Mouse (Mus musculus) kidney, adult 11 months (tissue): ENCODE data around the gene Jag2.
A peak's percentile ranks its signal among the peaks of the same experiment; 100 is the strongest.

ENCODE experiments used
- DNase-seq: peaks from one replicate; pipeline ENCODE4 v3.0.0; 2022

Jag2 gene

GRCm38 (mm10) chr12:112898351-112898750 lies 31.2 kb downstream of the Jag2 start:
- no peak for DNase-seq

GRCm38 (mm10) chr12:112897522-112898212 lies 31.9 kb downstream of the Jag2 start:
- DNase-seq, result peak; percentile 52

- DNase-seq, result no peak
Measured at GRCm38 (mm10) chr12:112894969-112895368, 34.6 kb downstream of the Jag2 start.

DNA sequence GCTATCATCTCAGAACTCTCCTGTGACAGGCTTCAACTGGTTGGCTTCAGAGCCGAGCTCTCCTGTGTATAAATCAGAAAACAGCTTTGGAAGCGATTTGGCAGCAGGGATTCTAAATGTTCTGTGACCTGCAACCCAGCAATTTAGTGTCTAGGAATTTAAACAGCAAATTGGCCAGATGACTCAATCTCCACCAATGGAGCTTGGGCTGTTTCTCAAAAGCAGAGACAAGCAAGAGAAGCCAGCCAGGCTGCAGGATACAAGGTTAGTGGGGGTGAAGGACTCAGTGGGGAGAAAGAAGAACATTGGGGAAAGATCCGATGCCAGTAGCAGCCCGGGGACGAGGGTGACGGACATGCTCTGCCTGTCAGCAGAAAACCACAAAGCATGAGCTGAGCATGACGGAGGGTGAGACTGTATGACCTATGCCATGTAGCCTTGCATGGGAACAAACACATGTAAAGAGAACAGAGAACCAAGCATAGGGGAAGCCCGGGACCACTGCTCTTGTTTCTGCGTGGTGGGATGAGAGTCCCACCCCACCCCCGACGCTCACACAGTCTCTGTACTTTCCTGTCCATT lies 35.2 kb downstream of the Jag2 start:
- DNase-seq, result no peak

DNA sequence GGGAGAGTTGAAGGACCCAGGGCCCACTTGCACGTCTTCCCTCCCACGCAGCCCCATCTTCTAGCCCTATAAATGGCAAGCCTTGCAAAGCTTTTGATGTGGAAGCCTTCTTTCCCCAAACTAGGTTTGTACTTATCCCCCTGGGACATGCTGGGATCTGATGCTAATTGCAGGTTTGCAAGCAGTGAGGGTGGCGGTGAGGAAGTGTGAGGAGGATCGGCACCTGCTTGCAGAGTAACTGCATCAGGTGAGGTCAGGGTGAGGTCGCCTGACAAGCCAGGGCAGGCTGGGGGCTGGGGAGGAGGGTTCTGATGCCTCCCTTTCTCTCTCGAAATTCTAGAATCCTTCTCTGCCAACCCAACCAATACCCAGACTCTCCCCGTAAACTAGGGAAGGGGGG lies 44.1 kb downstream of the Jag2 start:
- no peak for DNase-seq

- no peak for DNase-seq
Measured at GRCm38 (mm10) chr12:112881301-112881815, 48.2 kb downstream of the Jag2 start.

GRCm38 (mm10) chr12:112880661-112881060 lies 48.9 kb downstream of the Jag2 start:
- DNase-seq, result no peak

DNA sequence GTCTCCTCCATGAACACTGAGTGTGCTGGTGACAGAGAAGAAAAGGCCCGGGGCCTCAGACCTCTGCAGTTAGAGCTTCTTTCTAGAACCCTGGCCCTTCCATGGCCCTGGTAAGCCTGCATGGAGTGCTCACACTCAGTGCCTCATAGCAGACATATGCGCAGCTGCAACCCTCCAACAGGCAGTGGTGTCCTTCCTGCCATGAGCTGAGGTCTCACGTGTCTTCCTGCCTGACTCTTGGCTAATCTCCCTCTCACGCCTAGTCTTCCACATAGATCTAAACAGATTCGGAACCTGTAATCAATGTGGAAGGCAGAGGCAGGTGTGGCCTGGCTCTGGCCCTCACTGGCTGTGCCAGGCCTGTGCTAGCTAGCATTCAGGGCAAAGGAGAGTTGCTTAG lies 49.8 kb downstream of the Jag2 start:
- no peak for DNase-seq

DNA sequence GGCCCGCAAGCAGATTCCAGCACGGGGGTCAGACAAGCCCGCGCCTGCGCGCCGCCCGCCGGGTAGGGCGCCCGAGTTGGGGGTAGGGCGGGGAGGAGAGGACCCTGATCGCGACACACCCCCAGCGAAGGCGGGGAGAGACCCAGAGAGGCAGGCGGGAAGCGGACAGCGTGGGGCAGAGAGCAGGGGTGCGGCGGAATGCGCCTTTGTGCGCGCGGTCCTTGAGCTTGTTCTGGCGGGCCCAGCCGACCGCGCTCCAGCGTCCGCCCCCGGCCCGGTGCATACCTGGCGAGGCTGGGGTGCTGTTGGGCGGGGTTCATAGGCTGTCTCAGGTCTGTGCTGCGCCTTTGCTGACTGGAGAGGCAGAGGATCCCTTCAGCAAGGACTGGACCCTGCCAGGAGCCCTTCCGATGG lies 52.0 kb downstream of the Jag2 start:
- DNase-seq, result no peak

DNA sequence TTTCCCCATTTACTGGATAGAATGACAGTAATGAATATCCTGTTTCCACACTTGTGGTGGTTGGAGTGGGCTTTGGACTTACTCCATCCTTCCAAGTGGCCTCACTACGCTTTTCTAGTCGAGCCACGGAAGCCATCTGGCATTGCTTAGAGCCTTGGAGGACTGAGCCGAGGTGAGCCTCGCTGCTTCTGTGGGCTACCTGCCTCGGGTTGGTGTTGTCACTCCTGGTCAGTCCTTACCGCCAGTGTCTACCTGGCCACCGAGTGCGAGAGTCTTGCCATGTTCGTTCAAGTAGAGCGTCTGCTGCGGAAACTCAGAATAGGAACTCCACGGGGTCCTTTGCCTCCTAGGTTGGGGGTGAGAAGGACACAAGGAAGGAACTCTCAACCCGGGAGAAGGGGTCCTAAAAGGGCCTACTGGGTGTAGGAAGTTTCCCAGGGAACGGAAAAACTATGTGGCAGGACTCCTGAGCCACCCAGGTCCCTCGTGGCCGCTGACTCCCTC lies 52.5 kb downstream of the Jag2 start:
- DNase-seq, result no peak

- peak; percentile 75 for DNase-seq
Measured at GRCm38 (mm10) chr12:112876332-112877072, 53.1 kb downstream of the Jag2 start.

GRCm38 (mm10) chr12:112875225-112876013 lies 54.2 kb downstream of the Jag2 start:
- peak; percentile 78 for DNase-seq

- DNase-seq, result no peak
Measured at GRCm38 (mm10) chr12:112874199-112874598, 55.4 kb downstream of the Jag2 start.

DNA sequence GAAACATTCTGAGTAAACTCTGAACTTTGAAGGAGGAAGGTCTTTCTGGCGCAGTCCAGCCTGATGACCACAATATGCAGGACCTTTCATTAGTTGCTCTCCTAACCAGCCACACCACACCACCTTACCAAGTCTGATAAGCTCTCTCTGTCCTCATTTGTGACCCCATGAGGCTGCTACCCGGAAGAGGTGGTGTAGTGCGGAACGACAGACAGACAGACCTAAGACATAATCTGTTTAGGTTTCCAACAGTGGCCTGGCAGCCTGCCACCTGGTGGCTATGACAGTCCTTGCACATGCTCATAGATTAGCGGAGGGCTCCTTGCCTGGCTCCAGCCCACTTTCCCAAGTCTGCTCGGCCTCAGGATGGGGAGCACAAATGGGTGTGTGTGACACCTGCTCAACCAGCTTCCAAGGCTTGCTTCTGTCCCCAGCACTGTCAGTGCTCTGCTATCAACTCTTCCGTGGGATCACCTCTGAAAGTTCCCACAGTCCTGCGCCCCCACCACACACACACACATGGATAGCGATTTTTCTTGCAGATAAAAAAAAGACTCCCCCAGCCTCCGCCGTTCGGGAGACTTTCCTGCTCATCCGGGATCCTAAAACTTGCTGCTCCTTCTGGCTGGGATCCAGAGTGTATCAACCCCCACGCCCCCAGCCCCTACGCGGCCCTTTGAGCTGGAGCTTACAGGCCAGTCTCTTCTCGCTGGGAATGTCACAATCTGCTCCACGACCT lies 56.0 kb downstream of the Jag2 start:
- DNase-seq, result no peak

DNA sequence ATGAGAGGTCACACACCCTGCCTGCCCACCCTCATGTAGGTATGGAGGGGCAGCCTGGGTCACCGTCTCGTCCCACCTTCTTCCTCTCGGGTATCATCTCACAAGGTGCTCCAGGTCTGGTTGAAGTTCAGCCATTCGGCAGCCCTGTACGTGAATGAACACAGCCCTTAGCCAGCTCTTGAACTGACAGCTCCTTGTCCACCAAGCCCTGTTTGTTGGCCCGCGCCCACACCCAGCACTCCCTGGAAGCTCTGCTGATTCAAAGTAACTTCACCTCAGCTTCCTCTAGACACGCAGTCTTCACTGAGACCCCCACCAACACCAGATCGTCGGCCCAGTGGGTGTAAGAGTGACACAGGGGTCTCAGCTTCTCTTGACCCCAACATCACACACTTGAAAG lies 56.6 kb downstream of the Jag2 start:
- DNase-seq, result no peak

- no peak for DNase-seq
Measured at GRCm38 (mm10) chr12:112871272-112871671, 58.3 kb downstream of the Jag2 start.

DNA sequence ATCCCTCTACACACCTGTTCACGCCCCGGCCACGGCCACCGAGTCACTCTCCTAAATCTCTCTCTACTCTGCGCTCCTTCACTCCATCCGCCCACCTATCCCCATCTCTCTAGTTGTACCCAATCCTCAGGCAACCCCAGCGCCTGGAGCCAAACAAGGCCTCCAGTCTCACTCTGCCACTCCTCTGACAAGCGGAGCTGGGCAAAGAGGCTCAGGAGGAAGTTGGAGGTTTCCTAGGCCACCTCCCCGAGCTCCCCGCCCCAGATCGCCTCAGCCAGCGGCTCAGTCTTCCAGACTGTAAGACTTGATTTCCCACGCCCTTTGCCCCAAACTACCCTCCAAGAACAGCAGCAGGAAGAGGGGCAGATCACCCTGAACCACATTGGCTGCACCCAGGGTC lies 58.8 kb downstream of the Jag2 start:
- no peak for DNase-seq

GRCm38 (mm10) chr12:112869783-112870204 lies 59.8 kb downstream of the Jag2 start:
- DNase-seq, result no peak

- no peak for DNase-seq
Measured at GRCm38 (mm10) chr12:112868178-112869087, 61.1 kb downstream of the Jag2 start, which contains the start of gene Gpr132. Gene Gpr132 (minus strand): TSS chr12:112868228.

- no peak for DNase-seq
Measured at GRCm38 (mm10) chr12:112867106-112867674, 62.4 kb downstream of the Jag2 start.
